Mouse (Mus musculus) lung, embryonic 16.5 days (tissue): ENCODE data around the gene Nelfcd. TPM values are rescaled to one million over a fixed set of nuclear protein-coding genes. Genes with fewer than 3 reads are reported as not detected.

ENCODE experiments used
- polyA plus RNA-seq: library from polyadenylated mRNA; unstranded; fragments of >200 nt; fragmentation: Nextera tagmentation; extraction: Ambion mirVana; gene quantifications from 2 replicates; pipeline ENCODE4 v1.2.1, GENCODE M21; 2015

The Nelfcd gene
- polyA plus RNA-seq, 1 experiment from 2014 or later: 136 TPM

Other genes with a start within 250 kb of the Nelfcd start
- gene Gnas, start 131.5 kb upstream of the Nelfcd start, polyA plus RNA-seq: 1,083 and 1,573 TPM in 2 replicates
- gene Gm20721, start 69.1 kb upstream of the Nelfcd start, polyA plus RNA-seq: 16.9 and 55.8 TPM in 2 replicates
- 228 and 249 TPM in 2 replicates for gene Ctsz, start 23.2 kb downstream of the Nelfcd start, polyA plus RNA-seq
- gene Tubb1, start 34.9 kb downstream of the Nelfcd start, polyA plus RNA-seq: 5.6 and 6.7 TPM in 2 replicates
- gene Atp5e, start 48.3 kb downstream of the Nelfcd start, polyA plus RNA-seq: 794 and 878 TPM in 2 replicates
- 116 and 117 TPM in 2 replicates for gene Prelid3b, start 57.3 kb downstream of the Nelfcd start, polyA plus RNA-seq
- gene Zfp831, start 227.7 kb downstream of the Nelfcd start, polyA plus RNA-seq: not detected in 2 replicates